Mouse (Mus musculus) stomach, postnatal 0 days (tissue): Measurements from ENCODE around the gene Cnfn.

Experiments used
- CTCF ChIP-seq: IDR thresholded peaks from 2 replicates; pipeline ENCODE4 v1.5.1; 2016; ENCODE audit warnings: antibody characterized with exemption, low read depth, mild to moderate bottlenecking, moderate library complexity
- EP300 ChIP-seq: optimal IDR thresholded peaks from 2 replicates; pipeline ENCODE3; 2016; ENCODE audit warnings: antibody characterized with exemption

DNA sequence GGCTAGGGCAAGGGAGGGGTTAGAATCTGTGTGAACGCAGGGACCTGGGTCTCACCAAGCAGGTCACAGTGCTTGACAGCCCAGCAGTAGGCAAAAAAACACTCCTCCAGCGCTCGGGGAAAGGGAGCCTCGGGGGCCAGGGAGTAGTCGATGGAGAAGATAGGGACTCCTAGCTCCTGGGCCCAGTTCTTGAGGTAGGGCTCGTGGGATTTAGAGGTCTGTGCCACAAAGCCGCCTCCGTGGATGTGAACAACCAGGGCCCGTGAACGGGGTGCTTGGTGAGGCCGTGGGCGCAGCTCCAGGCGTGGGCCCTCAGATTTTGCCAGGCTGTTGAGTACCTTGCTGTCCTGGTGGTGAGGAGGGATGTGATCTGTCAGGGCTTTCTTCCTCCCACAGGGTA is 14.8 kb upstream of the Cnfn start:
- TF ChIP-seq CTCF (no peak), EP300 (no peak)
